Mouse (Mus musculus) lung, postnatal 4 days (tissue): ENCODE data around the gene Cacna2d2.
A peak's percentile ranks its signal among the peaks of the same experiment; 100 is the strongest.
"Not testable (repeated sequence)": the region's sequence is repeated elsewhere in the genome, so short reads cannot be mapped to it uniquely, and the experiment has no call there.

Experiments used
- DNase-seq, 2 experiments: peaks; one replicate each; pipeline ENCODE4 v3.0.0; 2021

Gene Cacna2d2

DNA sequence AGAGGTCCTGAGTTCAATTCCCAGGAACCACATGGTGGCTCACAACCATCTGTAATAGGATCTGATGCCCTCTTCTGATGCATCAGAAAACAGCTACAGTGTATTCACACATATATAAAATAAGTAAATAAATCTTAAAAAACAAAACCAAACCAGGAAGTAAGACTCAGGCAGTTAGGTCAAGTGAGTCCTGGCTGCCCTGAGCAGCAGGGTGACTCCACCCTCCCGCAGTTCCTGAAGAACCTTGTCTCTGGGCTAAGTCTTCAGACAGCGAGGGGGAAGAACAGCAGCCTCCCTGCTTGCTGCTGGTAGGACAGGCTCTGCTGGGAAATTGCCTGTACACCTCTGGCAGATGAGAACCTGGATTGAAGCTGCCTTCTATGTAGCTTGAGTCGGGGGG is 156.9 kb downstream of the Cacna2d2 start:
- peak in 1 of 2 experiments; percentile 23 for DNase-seq

DNA sequence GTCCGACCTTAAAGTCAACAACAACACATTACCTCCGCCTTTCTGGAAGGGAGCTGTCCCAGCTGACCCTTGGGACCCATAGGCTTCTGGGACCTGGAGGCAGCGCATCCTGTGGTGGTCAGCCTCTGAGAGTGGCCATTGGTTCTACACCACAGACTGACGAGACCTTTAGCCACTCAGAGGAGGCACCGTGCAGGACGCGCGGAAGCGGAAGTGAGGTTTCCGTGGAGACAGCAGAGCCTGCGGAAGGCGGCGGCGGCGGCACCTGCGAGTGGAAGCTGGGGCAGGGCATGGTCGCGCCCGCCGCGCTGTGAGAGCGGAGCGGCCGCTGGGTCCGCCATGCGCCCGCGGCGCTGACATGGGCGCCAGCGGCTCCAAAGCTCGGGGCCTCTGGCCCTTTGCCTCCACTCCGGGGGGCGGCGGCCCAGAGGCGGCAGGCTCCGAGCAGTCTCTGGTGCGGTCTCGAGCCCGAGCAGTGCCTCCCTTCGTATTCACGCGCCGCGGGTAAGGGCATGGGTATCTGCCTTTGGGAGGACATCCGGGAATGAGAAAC is 163.7 kb downstream of the Cacna2d2 start, which contains the start of gene Tusc2:
Gene Tusc2 (plus strand): TSS at position 227 of the 553 bp plus-strand sequence.
- peak; percentile 95 to 96 for DNase-seq

DNA sequence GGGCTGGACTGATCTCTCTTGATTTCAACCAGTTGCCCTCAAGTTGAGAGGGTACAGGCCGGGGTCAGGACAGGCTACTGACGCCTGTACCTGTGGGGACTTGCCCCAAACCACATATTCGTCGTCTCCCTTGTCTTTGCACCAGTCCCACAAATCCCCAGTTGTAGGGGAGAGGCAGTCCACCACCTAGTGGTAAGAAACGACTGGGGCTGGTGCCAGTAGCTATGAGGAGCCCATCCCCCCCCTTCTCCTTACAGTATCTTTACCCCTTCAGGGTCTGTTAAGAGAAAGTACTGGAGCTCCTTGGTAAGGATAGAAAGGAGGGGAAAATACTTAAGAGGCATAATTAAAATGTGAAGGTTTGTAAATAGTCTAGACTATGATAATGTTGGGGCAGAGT is 166.1 kb downstream of the Cacna2d2 start:
- not testable (repeated sequence) for DNase-seq

DNA sequence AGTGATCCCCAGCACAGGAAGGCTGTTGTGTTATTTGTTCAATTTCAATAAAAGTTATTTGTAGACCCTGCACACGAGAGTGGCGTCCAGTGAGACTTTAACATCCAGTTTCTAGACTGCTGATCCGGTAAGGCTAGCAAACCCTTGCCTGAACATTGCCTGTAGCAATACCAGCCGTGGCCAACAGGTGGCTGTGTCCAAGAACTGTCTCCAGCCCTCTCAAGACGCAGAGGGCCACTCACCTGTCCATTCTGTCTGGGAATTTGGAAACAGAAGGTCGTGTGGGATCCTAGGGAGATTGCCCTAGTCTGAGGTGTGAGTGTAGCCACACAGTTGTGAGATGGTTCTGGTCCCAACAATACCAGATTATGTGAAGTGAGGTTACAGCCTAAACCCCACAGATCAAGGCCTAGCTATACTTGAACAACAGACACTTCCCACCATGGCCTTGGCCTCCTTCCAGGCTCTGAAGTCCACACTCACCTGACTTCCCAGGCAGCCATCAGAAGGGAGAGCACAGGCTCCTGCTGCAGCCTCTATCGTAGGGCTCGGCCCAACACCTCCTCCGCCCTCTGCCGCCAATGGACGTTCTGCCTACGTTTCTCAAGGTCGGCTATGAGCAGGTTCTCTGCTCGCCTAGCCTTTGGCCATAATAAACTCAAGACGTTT is 166.8 kb downstream of the Cacna2d2 start:
- DNase-seq, result peak; percentile 88 to 93

DNA sequence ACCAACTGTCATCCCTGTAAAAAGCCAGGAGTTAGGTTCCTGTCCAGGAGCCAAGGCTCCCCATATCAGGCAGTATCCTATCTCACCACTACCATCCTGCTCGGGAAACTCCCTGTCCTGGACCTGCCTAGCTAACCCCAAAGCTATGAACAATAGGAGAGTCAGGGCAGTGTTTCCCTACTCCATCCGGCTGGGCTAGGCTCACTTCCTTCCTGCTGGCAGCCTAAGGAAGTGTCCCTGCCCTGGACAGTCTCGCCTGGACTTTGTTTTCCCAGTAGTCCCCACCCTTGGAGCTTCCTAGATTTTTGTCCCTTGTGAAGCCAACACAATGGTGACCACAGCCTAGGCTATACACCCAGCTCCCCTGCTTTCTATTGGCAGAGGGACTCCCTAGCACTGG is 167.4 kb downstream of the Cacna2d2 start:
- peak; percentile 73 to 87 for DNase-seq

DNA sequence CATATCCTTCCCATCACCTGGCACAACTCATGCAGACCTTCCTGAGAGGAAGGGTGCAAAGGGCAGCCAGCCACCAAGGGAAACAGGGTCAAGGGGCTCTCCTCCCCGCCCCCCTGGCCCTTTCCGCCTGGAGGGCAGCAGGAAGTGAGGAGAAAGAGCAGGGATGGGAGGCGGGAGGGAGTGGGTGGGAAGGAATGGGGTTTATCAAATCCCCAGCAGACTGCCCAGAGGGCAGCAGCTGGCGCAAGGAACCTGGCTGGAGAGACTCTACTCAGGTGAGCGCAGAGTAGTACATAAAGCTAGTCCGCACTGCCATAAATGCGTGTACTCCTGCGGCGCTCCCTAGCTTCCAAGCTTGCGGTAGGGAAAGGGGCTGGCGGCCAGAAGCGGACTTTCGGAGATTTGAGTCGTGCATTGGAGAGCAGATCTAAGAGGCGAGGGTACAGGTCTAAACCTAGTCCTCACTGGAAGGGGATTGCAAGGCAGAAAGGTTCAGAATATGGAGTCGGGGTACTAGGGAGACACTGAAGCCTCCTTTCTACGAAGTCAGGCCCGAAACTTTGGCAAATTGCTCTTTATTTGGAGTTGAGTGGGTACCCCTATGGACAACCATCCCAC is 168.4 kb downstream of the Cacna2d2 start, which contains the start of gene Hyal2:
Gene Hyal2 (plus strand): TSS at position 244 of the 618 bp plus-strand sequence.
- peak; percentile 67 to 82 for DNase-seq

DNA sequence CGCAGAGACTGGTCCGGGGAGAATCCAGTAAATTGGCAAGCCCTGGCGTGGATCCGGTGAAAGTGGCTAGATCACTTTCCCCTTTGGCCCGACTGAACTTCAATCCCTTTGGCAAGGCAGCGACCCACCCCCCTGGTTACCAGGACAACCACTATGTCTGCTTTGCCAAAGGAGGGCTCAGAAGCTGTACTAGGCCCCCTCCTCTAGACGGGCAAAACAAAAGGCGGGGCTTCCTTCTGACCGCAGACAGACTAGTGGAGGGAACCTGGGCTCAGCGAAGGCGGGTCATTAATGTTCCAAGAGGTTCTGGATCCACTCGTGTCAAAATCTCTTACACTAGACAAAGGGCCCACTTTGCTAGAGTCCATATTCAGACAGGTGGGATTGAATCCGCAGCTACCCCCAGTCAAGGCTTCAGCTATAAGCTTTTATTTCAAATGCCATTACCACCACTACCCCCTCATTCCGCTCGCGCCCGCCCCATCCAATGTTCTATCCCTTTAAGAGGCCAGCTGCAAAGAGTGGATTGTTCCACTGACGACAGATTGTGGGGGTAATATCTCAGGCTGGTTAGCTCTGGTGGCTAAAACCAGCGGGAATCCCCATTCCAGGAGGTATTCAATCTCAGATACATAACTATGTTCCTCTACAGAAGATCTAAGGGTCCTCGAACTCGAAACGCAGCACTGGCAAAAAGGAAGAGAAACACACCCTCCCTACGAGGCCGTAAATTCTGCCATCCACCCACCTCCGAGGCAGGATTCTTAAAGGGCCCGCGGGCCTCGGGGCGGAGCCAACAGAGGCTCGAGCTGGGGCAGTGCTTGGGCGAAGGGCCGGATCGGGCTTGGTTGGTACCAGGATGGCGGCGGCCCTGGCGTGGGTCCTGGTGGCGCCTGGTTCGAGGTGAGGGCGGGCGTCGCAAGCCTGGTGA is 169.2 kb downstream of the Cacna2d2 start:
- peak; percentile 90 to 92 for DNase-seq

DNA sequence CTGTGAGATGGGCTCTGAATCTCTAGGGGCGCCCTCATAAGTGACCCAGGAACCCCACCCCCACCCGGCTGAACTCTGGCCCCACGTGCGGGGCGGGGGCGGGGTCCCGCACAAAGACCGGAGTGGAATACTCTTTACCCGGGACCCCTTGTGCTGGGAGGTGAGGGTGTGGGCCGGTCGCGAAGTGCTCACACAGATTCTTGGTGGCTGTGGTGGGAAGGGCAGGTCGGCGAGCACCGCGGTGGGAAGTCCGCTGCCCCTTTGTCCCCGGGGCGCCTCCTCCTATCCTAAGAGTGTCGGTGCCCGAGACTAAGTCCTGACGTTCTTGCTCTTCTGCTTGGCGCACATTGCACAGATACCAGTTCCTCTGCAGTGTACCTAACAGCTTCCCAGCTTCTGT is 169.9 kb downstream of the Cacna2d2 start:
- no peak for DNase-seq

DNA sequence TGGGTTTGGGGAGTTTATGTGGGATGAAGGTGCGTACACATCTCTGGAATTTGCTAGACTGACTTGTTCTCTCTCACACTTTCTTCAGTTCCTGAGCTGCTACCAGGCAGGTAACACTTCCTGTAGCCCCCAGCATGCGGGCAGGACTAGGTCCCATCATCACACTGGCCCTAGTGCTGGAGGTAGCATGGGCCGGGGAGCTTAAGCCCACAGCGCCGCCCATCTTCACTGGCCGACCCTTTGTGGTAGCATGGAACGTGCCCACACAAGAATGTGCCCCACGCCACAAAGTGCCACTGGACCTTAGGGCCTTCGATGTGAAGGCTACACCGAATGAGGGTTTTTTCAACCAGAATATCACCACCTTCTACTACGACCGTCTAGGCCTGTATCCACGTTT is 170.6 kb downstream of the Cacna2d2 start:
- peak in 1 of 2 experiments; percentile 47 for DNase-seq

DNA sequence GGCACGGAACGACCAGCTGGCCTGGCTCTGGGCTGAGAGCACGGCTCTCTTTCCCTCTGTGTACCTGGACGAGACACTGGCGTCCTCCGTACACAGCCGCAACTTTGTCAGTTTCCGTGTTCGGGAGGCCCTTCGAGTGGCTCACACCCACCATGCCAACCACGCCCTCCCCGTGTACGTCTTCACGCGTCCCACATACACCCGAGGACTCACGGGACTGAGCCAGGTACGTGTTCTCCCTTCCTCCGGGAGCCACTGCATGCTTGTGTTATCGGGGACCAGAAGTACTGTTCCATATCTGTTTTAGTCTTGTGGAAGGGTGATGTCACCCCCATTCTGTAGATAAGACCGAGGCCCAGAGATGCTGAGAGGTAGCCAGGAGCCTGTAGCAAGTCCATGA is 171.4 kb downstream of the Cacna2d2 start:
- peak in 1 of 2 experiments; percentile 34 for DNase-seq

DNA sequence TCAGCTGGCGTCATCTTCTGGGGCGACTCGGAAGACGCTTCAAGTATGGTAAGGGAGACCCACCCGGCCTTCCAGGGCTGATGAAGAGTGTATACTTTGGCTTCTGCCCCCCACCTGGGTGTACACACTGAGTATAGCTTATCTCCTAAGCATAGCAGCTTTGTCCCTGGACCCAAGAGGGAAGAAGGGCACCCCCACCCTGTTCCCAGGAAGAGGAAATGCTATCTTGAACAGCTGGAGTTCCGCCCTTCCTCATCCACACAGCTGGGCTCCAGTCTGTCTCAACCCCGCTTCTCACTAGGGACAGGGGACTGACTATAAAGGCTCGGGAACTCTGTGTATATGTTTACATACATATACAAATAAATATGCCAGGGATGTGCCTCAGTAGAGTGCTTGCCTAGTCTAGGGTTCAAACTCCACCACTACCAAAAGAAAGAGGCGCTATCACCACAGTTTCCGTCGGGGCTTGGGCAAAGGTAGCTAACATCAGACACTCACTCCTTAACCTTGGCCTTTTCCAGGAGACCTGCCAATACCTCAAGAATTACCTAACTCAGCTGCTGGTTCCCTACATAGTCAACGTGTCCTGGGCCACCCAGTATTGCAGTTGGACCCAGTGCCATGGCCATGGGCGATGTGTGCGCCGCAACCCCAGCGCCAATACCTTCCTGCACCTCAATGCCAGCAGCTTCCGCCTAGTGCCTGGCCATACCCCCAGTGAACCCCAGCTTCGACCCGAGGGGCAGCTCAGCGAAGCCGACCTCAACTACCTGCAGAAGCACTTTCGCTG is 172.3 kb downstream of the Cacna2d2 start:
- DNase-seq, result peak in 1 of 2 experiments; percentile 52

DNA sequence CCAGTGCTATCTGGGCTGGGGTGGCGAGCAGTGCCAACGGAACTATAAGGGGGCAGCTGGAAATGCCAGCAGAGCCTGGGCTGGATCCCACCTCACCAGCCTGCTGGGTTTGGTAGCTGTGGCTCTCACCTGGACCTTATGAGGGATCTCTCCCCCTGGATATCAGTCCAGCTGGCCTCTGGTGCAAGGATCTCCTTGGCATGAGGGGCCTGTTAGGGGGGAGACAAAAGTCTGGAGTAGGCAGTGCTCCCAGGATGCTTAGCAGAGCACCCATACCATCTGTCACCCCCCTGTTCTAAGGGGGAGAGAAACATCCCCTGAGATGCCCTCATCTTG is 172.9 kb downstream of the Cacna2d2 start:
- no peak for DNase-seq

DNA sequence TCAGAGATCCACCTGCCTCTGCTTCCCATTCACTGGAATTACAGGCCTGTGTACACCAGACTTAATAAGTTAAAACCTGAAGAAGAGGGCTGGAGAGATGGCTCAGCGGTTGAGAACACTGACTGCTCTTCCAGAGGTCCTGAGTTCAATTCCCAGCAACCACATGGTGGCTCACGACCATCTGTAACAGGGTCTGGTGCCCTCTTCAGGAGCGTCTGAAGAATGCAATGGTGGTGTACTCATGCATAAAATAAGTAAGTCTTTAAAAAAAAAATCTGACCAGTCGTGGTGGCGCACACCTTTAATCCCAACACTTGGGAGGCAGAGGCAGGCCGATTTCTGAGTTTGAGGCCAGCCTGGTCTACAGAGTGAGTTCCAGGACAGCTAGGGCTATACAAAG is 174.4 kb downstream of the Cacna2d2 start:
- not testable (repeated sequence) for DNase-seq

DNA sequence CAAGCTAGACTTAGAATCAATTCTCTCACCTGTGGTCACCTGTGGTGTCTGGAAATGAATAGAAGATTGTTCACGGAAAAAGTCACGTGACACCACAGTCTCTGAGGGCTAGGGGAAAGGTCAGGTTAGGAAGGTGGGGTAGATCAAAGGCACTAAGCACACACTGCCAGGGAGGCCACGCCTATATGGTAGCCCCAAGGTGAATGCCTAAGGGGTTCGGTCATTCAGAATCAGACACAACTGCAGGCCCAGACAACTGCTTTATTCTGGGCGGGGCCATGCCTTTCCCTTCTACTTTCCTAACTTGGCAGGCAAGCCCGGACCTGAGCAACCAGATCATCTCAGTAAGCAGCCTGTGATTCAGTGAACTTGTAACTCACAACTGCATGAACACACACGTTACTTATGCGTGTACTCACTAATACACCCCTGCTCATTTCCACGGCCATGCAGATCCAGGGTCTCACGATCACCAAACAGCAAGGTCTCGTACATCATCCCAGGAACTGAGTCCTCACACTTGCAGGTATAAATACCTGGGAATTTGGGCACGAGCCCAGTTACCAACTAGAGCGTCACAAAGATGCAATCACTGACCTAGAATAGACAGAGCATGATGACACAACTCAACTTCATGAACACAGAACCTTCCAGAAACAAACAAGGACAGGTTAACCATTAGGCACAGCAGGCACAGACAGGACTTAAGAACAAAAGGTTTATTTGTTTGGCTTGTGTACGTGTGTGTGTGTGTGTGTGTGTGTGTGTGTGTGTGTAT is 176.4 kb downstream of the Cacna2d2 start:
- no peak for DNase-seq

DNA sequence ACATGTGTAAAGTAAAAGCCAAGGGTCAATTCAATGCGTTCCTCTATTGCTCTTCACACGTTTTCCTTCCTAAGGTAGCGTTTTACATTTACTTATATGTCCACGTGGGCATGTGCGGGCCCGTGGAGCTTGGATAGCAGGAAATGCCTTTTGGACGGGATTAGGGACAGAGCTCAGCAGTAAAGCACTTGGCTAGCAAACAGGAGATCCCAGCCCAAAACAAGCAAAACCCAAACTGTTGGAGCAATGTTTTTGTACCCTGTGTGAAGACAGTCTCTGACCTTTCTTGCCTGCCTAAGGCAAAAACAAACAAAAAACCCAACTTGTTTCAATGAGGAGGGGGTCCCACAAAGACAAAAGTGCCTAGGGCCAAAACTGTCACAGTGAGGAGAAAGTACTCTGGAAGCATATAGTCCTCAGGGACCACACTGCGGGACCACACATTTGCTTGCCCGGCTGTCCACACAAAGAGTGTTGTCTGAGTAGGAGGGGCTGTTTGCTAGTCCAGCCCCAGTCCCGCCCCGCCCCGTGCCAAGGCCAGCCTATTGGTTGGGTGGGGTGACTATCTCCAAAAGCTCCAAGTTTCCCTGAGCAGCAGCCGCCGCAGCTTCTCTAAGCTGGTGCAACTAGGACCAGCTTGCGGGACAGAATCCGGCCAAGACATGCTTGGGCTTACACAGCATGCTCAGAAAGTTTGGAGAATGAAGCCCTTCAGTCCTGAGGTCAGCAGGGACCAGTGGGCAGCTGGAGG is 177.1 kb downstream of the Cacna2d2 start, which contains the start of gene Hyal1:
Gene Hyal1 (plus strand): TSS at position 571 of the 751 bp plus-strand sequence.
- DNase-seq, result peak; percentile 88

DNA sequence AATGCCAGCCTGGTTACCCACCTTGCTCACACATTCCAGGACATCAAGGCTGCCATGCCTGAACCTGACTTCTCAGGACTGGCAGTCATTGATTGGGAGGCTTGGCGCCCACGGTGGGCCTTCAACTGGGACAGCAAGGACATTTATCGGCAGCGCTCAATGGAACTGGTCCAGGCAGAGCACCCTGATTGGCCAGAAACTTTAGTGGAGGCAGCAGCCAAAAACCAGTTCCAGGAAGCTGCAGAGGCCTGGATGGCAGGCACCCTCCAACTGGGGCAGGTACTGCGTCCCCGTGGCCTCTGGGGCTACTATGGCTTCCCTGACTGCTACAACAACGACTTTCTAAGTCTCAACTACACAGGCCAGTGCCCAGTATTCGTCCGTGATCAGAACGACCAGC is 178.5 kb downstream of the Cacna2d2 start:
- DNase-seq, result no peak

DNA sequence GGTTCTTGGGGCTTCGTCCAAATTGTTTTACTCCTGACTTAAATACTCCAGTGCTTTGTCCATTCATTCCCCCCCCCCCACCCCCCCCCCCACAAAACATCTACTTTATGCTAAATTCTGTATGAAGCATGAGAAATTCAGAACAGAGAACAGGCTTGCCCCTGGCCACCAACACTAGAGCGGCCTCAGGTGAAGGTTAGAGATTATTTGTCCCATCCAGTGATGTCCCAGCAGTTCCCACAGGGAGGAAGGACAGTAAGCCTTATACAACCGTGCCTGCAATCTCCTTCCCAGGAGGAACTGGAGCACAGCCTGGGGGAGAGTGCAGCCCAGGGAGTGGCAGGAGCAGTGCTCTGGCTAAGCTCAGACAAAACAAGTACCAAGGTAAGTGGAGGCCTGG is 179.2 kb downstream of the Cacna2d2 start, which contains the start of gene Naa80:
Gene Naa80 (plus strand): TSS at position 301 of the 400 bp plus-strand sequence.
- DNase-seq, result no peak
